Mouse (Mus musculus) spleen, adult 2 months (tissue): ENCODE measurements around the gene C130032M10Rik.

Source experiments
- CTCF ChIP-seq: fragments of 200-500 bp; IDR thresholded peaks from 2 replicates; pipeline ENCODE4 v1.5.1; 2011; ENCODE audit warnings: mild to moderate bottlenecking, inconsistent platforms; ENCODE audit not compliant: insufficient read depth, insufficient read length, insufficient replicate concordance; ENCODE audit errors: extremely low read depth
- POLR2A ChIP-seq: fragments of 200-500 bp; IDR thresholded peaks from 2 replicates; pipeline ENCODE4 v1.6.1; 2011; ENCODE audit warnings: low read depth, low read length, inconsistent platforms

DNA sequence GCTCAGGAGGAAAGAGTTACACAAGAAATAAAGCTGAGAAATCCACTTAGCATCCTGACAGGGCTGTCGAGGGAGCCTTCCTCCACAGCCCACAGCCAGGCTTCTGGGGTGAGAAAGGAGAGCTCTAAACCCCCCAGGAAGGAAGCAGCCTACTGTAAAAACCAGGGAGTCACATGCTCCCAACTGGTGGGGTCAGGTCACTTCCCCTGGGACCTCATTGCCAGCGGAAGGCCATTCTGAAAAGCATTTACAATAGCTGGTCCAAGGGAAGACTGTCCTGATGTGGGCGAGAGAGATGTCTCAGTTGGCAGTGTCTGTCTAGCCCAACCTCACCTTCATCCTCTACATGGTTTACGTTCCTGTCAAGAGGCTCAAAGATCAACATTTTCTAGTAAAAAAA lies 33.0 kb downstream of the C130032M10Rik start:
- TF ChIP-seq CTCF = no peak
- TF ChIP-seq POLR2A = no peak
